Mouse (Mus musculus): ENCODE data around the gene Nrxn1. TPM values are rescaled to one million over a fixed set of nuclear protein-coding genes. Genes with fewer than 3 reads are reported as not detected.

Gene Nrxn1
- total RNA-seq, 2 experiments from 2014 or later, result 0.09 TPM; not detected in 1

DNA sequence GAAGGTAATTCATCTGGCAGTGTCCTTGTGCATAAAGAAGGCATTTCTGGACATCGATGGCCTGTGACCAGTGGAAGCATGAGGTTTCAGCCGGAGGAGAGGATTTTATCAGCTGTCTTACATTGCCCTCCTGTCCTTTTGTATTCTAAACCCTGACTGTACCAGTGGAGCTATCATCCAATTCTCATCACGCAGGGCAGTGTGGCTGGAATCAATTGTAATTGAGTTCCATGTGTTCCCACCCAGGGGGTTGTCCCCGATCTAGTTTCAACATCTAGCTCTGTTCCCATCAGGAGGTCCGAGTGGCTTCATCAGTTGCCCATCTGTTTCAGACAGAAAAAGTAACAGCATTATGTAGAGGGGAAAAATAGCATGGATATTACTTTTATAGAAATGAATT, 1038.6 kb downstream of the Nrxn1 start:
- ATAC-seq (replicated peaks; ENCODE audit: low FRiP score, poor library complexity, severe bottlenecking), result no peak

GRCm38 (mm10) chr17:90039316-90039715, 1053.6 kb downstream of the Nrxn1 start:
- no peak for ATAC-seq (replicated peaks; ENCODE audit: low FRiP score, poor library complexity, severe bottlenecking)

GRCm38 (mm10) chr17:90032416-90032815, 1060.5 kb downstream of the Nrxn1 start:
- ATAC-seq (replicated peaks; ENCODE audit: low FRiP score, poor library complexity, severe bottlenecking), result no peak

- ATAC-seq (replicated peaks; ENCODE audit: low FRiP score, poor library complexity, severe bottlenecking), result no peak
Measured at GRCm38 (mm10) chr17:90016636-90017035, 1076.2 kb downstream of the Nrxn1 start.

DNA sequence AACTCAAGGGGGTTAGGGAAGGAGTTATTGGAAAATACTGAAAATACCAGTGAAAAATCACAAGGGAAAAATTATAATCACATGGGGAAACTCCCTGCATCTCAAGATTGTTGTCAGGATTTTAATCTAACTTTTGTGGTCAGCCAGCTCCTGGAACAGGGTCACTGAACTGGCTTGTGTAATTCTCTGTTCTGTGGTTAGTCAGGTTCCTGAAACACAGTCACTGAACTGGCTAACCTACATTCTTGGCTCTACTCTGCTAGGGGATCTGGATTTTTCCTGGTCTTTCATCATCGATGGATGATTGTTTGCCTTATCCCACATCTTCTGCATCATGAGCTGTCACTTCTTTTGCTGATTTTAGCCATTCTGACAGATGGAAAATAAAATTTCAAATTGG, 1081.1 kb downstream of the Nrxn1 start:
- no peak for ATAC-seq (replicated peaks; ENCODE audit: low FRiP score, poor library complexity, severe bottlenecking)

DNA sequence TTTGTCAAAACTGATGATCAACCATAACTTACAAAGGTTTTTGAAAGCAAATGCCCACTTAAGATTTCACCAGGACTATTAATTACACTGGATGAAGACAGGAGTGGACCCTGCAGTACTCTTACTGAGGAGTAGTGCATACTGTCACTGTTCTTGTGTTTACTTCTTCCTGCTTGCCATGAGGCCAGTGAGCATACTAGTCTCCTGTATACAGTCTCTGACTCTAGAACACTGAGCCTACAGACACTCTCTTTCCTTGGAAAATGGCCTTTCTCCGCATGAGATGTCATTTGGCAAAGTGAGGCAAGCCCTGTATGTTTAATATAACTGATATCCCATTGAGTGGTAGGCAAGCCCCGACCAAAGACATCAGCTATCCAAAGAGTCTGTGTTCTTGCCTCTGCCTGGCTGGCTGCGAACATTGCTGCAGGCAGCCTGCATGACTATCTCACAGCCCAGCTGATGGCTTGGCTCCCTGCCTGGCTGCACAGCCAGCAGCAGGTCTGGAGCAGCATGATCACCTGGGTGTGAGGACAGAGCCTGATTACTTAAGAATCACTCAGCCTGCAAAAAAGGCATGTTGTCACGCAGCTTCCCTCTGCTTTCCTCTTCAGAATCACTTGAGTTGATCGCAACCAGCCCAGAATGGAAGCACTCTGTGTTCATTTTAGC, 1085.3 kb downstream of the Nrxn1 start:
- ATAC-seq (replicated peaks; ENCODE audit: low FRiP score, poor library complexity, severe bottlenecking), result no peak

DNA sequence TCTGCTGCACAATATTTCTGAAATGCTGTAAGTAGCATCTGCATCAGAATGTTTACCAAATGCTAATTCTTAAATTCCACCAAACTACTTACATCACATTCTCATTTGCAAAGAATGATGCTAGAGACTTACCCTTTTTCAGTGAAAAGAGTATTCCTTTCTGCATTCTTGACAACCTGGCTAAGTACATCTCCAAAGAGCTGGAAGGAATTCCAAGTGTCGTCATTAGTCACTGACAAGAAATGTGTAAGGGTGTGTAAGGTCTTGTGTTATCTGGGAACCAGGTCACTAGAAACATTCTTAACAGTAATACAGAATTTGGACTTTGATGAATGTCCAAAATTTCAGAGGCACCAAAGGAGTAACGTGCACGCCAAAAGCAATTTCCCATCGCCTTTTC, 1102.2 kb downstream of the Nrxn1 start:
- ATAC-seq (replicated peaks; ENCODE audit: low FRiP score, poor library complexity, severe bottlenecking), result no peak

Measured in erythroblast, adult 5-6 weeks (primary cell).